Mouse (Mus musculus) heart, adult 9 months (tissue): Measurements from ENCODE around the gene Gm4070.
"Not testable (repeated sequence)": the region's sequence is repeated elsewhere in the genome, so short reads cannot be mapped to it uniquely, and the experiment has no call there.

ENCODE experiments used
- DNase-seq, 2 experiments: peaks; one replicate each; pipeline ENCODE4 v3.0.0; 2022; ENCODE audit warnings: low spot score in 2 of 2

The Gm4070 gene

DNA sequence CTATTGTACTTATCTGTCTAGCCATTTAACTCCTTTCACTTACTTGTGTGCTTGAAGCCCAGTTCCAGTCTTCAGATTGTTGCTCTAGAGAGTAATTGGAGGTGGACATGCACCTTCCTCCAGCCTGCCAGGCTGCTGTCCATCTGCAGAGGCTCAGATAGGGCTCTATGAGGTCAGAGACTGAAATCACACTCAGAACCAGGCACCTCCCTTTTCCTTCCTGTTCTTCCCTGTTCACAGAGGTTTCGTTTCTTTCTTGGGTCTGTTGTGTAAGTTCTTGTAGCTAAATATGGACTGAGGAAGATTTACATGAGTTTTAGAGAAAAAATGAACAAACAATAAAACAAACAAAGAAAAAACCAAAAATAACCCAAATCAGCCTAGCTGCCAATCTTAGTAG lies at the start of gene Gm4070:
TSS of gene Gm4070 (minus strand) at position 156 of the 400 bp plus-strand sequence.
- peak; percentile 17 to 45 for DNase-seq

DNA sequence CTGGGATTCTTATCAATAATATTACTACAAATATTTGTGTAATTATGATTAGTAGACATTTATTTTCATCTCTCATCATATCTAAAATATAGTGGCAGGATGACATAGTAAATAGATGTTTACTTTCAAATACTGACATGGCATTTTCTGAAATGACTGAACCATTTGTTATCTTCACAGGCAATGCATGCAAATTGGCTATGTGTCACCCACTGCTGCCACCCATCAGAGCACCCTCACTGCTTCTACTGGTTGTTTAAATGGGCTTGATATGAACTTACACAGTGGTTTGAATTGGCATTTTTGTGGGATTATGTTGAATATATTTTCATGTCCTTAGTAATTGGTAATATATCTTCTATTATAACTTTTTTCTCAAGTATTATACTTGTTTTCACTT lies 773 bp upstream of the Gm4070 start:
- not testable (repeated sequence) for DNase-seq

DNA sequence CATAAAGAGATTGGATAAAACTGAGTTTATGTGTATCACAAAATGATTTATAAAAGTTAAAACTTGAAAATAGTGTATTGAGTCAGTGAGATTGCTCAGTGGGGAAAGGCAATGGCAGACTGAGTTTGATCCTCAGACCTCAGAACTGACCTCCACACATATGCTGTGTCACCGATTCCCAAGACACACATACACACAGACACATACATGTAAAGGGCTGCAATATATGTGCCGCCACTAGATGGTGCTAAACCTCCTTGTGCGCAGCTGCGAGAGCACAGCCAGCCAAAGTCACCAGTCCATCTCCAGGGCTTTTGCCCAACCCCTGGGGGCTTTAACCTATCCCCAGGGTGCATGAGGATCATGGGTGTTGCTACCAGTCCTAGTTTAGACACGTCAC lies 1.4 kb downstream of the Gm4070 start:
- not testable (repeated sequence) for DNase-seq

DNA sequence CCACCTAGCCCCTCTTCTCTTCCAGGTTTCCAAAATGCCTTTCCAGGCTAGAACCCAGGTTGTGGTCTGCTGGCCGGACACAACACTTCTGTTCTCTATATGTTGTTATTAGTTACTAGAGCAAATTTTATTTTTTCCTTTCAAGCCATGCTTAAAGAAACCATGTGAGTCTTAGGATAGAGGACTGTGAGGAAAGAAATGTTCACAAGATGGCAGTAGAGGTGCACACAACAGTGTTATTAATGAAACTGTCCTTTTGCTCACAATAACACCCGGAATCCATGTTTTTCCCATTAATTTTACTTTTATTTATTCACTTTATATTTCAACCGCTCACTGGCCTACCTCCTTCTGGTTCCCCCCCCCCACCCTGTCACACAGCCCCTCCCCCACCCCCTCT lies 8.5 kb downstream of the Gm4070 start:
- not testable (repeated sequence) for DNase-seq

DNA sequence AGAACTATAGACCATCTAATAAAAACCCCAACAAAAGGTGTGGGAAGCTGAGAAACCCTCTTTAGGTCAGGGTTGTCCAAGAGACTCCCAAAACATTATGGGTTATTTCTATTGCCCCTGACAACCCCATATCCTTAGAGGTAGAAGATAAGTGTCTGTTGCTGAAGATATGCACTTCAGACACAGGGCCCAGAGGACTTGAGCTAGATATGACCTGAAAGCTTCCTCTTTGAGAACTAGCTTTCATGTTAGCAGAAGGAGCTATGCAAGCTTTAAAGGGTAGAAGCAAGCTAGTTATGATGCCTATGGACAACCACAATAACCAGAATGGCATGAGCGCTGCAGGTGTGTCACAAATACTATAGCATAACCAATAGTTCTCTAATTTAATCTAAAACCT lies 21.6 kb downstream of the Gm4070 start:
- DNase-seq = not testable (repeated sequence)

DNA sequence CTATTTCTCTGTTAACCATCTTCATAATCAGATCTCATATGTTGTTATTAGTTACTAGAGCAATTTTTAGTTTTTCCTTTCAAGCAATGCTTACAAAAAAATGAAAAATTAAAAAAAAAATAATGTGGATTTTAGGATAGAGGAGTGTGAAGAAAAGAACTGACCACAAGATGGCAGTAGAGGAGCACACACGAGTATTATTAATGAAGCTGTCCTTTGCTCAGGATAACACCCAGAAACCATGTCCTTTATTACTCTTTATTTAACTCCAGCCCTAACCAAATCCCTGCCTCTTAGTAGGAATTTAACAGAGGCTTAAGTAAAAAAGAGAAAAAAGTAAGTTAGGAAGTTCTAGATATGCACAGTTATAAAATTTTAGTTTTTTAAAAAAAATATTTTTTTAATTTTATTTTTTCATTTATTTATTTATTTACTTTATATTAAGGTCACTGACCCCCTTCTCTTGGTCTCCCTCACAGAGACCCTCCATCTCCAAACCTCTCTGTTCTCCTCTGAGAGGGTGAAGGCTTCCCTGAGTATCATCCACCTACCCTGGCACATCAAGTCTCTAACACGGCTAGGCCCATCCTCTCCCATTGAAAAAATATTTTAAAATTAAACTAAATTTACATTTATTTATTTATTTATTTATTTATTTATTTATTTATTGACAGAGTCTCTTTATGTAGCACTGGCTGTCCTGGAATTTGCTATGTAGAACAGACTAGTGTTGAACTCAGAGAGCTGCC lies 70.0 kb downstream of the Gm4070 start:
- DNase-seq = not testable (repeated sequence)

DNA sequence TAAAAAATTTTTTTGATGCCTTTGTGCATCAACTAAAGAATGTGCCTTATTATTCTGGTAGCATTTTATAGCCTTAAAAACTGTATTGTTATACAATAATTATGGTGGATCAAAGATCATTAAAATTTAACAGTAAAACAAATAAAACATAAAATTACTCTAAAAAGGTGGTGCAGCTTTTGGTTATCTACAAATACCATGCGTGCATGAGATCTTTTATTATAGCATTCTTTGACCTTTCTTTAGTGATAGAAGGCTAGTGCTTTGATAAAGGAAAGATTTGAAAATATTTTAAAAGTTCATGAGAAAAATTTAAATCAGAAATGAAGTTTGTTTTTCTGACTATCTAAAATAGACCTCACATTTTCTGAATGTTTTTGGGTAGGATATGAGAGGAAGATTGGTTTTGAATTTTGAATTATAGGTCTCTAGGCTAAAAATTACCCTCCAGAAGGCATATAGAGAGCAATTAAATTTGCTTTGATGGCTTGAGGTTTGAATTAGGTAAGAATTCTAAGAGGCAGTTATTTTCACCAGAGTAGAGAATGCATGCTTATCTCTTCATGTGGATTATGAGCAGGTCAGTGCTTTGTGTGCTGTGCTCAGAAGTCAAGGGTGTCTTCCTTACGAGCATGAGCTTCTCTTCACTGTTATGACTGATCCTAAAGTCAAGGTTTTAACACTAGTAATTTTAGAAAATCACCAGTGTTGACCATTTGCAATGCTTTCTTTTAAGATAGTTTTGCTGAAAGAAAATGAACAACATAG lies 73.9 kb downstream of the Gm4070 start:
- DNase-seq = not testable (repeated sequence)

DNA sequence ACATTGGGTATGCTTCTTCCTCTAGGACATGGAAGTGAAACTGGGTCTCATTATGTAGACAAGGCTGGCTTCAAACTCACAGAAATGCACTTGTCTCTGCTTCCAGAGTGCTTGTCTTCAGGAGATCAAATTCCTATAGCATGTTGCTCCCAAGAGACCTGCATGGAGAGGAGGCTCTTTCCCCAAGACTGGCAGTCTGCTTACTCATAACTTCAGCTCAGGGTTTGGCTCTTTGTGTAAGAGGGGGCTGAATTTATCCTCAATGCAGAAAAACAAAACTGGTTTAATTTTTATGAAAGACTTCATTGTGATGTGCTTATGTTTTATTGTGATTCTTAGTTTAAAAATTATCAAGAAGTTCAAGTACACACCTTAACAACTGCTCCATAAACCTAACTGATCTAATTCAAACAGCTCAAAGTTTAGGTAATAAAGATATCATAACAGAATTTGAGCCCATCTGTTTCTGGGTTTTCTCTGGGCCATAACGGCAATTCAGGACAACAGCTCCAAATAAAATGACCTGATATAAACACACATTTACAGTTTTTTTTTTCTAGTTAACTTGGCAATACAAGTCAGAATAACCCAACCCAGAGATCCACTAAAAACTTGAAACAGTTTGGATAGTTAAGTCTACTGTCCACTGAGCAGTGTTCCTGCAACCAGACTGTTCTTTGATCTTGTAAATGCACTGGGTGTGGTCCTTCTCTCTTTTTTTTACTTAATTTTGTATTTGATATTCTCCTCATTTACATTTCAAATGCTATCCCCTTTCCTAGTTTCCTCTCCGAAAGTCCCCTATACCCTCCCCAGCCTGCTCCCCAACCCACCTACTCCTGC lies 97.8 kb downstream of the Gm4070 start:
- DNase-seq = not testable (repeated sequence)
